Mouse (Mus musculus): ENCODE results near the gene Bcl7a.

Bcl7a gene

GRCm38 (mm10) chr5:123423885-123424284 is 80.3 kb downstream of the Bcl7a start:
- no peak for DNase-seq

Measured in lung, postnatal 4 days (tissue).